Mouse (Mus musculus) cerebellum, adult 18-20 months (tissue): Measurements from ENCODE around the gene Card19.

Experiments
- DNase-seq, 2 experiments: peaks; one replicate each; pipeline ENCODE4 v3.0.0; 2021

The Card19 gene

GRCm38 (mm10) chr13:49225159-49225558 is 9.3 kb upstream of the Card19 start:
- no peak for DNase-seq

GRCm38 (mm10) chr13:49224729-49225128 is 8.9 kb upstream of the Card19 start:
- DNase-seq = no peak

GRCm38 (mm10) chr13:49224314-49224713 is 8.5 kb upstream of the Card19 start:
- DNase-seq = no peak

- DNase-seq = no peak
Measured at GRCm38 (mm10) chr13:49220912-49221311, 5.1 kb upstream of the Card19 start.

GRCm38 (mm10) chr13:49219367-49219766 is 3.5 kb upstream of the Card19 start:
- no peak for DNase-seq

- no peak for DNase-seq
Measured at GRCm38 (mm10) chr13:49218651-49219050, 2.8 kb upstream of the Card19 start.

GRCm38 (mm10) chr13:49216808-49217561 is 1.1 kb upstream of the Card19 start:
- peak in 1 of 2 experiments; percentile 16 for DNase-seq

GRCm38 (mm10) chr13:49216220-49216552 is 349 bp upstream of the Card19 start:
- DNase-seq = no peak

- no peak for DNase-seq
Measured at GRCm38 (mm10) chr13:49215128-49215503, 721 bp downstream of the Card19 start.

GRCm38 (mm10) chr13:49214454-49214853 is 1.4 kb downstream of the Card19 start:
- peak in 1 of 2 experiments; percentile 45 for DNase-seq

GRCm38 (mm10) chr13:49213531-49213932 is 2.3 kb downstream of the Card19 start:
- peak; percentile 70 to 78 for DNase-seq

- DNase-seq = peak in 1 of 2 experiments; percentile 41
Measured at GRCm38 (mm10) chr13:49212711-49213500, 2.9 kb downstream of the Card19 start.

GRCm38 (mm10) chr13:49209306-49209705 is 6.5 kb downstream of the Card19 start:
- DNase-seq = no peak

- DNase-seq = peak in 1 of 2 experiments; percentile 8
Measured at GRCm38 (mm10) chr13:49206341-49206740, 9.5 kb downstream of the Card19 start.

GRCm38 (mm10) chr13:49205381-49205998 is 10.3 kb downstream of the Card19 start:
- DNase-seq = peak; percentile 68 to 88

GRCm38 (mm10) chr13:49202556-49202955 is 13.3 kb downstream of the Card19 start:
- DNase-seq = no peak

- no peak for DNase-seq
Measured at GRCm38 (mm10) chr13:49200688-49201087, 15.1 kb downstream of the Card19 start.

GRCm38 (mm10) chr13:49199891-49200290 is 15.9 kb downstream of the Card19 start:
- no peak for DNase-seq

- DNase-seq = no peak
Measured at GRCm38 (mm10) chr13:49198734-49199133, 17.1 kb downstream of the Card19 start.

GRCm38 (mm10) chr13:49196766-49197165 is 19.1 kb downstream of the Card19 start:
- peak in 1 of 2 experiments; percentile 20 for DNase-seq

- DNase-seq = no peak
Measured at GRCm38 (mm10) chr13:49196211-49196610, 19.6 kb downstream of the Card19 start.

- DNase-seq = no peak
Measured at GRCm38 (mm10) chr13:49195651-49196050, 20.2 kb downstream of the Card19 start.

- DNase-seq = no peak
Measured at GRCm38 (mm10) chr13:49194811-49195210, 21.0 kb downstream of the Card19 start.

GRCm38 (mm10) chr13:49193650-49194049 is 22.2 kb downstream of the Card19 start:
- DNase-seq = no peak
